Mouse (Mus musculus) forebrain, embryonic 12.5 days (tissue): Measurements from ENCODE around the gene Dst. TPM values are rescaled to one million over a fixed set of nuclear protein-coding genes. Genes with fewer than 3 reads are reported as not detected.

Experiments
- ATAC-seq: fragments of 200-750 bp; cut with Nextera tagmentation; 2 replicates; pipeline ENCODE4 v1.8.0; 2017; ENCODE audit warnings: moderate TSS enrichment; ENCODE audit not compliant: low FRiP score
- H3K27ac ChIP-seq: fragments of 300-500 bp; sonication (generic); 2 replicates; pipeline ENCODE4 v1.5.1; 2016; ENCODE audit warnings: mild to moderate bottlenecking
- H3K27me3 ChIP-seq: fragments of 300-500 bp; sonication (generic); 2 replicates; pipeline ENCODE4 v1.6.1; 2016; ENCODE audit warnings: mild to moderate bottlenecking
- H3K36me3 ChIP-seq: fragments of 300-500 bp; sonication (generic); replicated peaks from 2 replicates; pipeline ENCODE4 v1.6.1; 2016; ENCODE audit warnings: mild to moderate bottlenecking
- H3K4me1 ChIP-seq: fragments of 300-500 bp; sonication (generic); 2 replicates; pipeline ENCODE4 v1.6.1; 2016
- H3K4me2 ChIP-seq: fragments of 300-500 bp; sonication (generic); 2 replicates; pipeline ENCODE4 v1.6.1; 2016; ENCODE audit warnings: mild to moderate bottlenecking, moderate library complexity
- H3K4me3 ChIP-seq: fragments of 300-500 bp; sonication (generic); replicated peaks from 2 replicates; pipeline ENCODE4 v1.5.1; 2016; ENCODE audit warnings: mild to moderate bottlenecking
- H3K9ac ChIP-seq: fragments of 300-500 bp; sonication (generic); 2 replicates; pipeline ENCODE4 v1.6.1; 2016; ENCODE audit warnings: mild to moderate bottlenecking
- H3K9me3 ChIP-seq: fragments of 300-500 bp; sonication (generic); 2 replicates; pipeline ENCODE4 v1.6.1; 2016
- WGBS: fragments of 180-500 bp; shearing (Covaris S2); methylation state at CpG from one replicate; pipeline ENCODE4 v1.1.7; 2016; 5-methylcytosine and 5-hydroxymethylcytosine counted together
- polyA plus RNA-seq: library from polyadenylated mRNA; unstranded; fragments of >200 nt; fragmentation: Nextera tagmentation; extraction: Ambion mirVana; gene quantifications from 2 replicates; pipeline ENCODE4 v1.2.1, GENCODE M21; 2016

Dst gene
- polyA plus RNA-seq, 1 experiment from 2014 or later: 30.8 TPM

DNA sequence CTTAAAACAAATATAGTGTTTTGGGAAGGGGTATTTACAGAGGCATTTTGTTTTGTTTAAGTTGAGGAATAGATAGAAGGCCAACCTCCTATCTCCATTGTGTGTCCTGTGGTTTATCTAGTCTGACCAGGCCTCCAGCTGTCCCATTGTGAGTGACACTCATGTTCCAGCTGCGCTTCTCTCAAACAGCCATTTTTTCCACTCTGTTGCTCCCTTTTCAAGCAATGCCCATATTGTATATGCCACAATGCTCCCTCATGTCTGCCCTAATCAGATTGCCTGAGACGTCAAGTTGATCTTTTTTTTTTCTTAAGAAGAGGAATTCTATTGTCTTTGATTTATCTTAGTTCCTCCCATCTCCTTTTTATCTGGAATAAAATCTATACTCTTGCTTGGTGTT, 308.4 kb downstream of the Dst start:
- 13% methylated on average over 2 of the region's 2 CpGs for WGBS
- no peak overlapping the region for H3K4me2 ChIP-seq
- ATAC-seq: no peak
- peaks cover 43% of the 10 kb centered on the region for H3K36me3 ChIP-seq
- no peaks in the 10 kb centered on the region for H3K27me3 ChIP-seq
- H3K4me1 ChIP-seq: peaks cover 4% of the 10 kb centered on the region; the same call in 1 of the 2 replicates
- no peaks in the 10 kb centered on the region for H3K9me3 ChIP-seq
- H3K9ac ChIP-seq: no peak overlapping the region
- H3K4me3 ChIP-seq: no peak overlapping the region
- H3K27ac ChIP-seq: no peak overlapping the region

- Histone ChIP-seq H3K27me3 (no peaks in the 10 kb centered on the region), H3K9ac (no peak overlapping the region), H3K4me3 (no peak overlapping the region), H3K27ac (no peak overlapping the region), H3K4me2 (no peak overlapping the region), H3K36me3 (peaks cover 29% of the 10 kb centered on the region), H3K9me3 (no peaks in the 10 kb centered on the region), H3K4me1 (no peaks in the 10 kb centered on the region; the same call in 1 of the 2 replicates)
- WGBS: 36% methylated on average over 6 of the region's 6 CpGs
- peak; percentile 77 for ATAC-seq
Observed at GRCm38 (mm10) chr1:34218323-34218722, 310.3 kb downstream of the Dst start.

- H3K9me3 ChIP-seq: no peaks in the 10 kb centered on the region
- no peak overlapping the region for H3K4me3 ChIP-seq
- WGBS: 91% methylated on average over 9 of the region's 9 CpGs
- no peak overlapping the region for H3K9ac ChIP-seq
- no peaks in the 10 kb centered on the region for H3K27me3 ChIP-seq
- ATAC-seq: no peak
- no peaks in the 10 kb centered on the region; the same call in 1 of the 2 replicates for H3K4me1 ChIP-seq
- no peak overlapping the region for H3K4me2 ChIP-seq
- no peak overlapping the region for H3K27ac ChIP-seq
- H3K36me3 ChIP-seq: peaks cover 31% of the 10 kb centered on the region
Observed at GRCm38 (mm10) chr1:34218801-34219200, 310.8 kb downstream of the Dst start.

GRCm38 (mm10) chr1:34220094-34220601, 312.1 kb downstream of the Dst start:
- H3K27ac ChIP-seq: no peak overlapping the region
- no peak overlapping the region for H3K4me3 ChIP-seq
- 85% methylated on average over 11 of the region's 11 CpGs for WGBS
- peaks cover 26% of the 10 kb centered on the region for H3K36me3 ChIP-seq
- no peak overlapping the region for H3K4me2 ChIP-seq
- no peak for ATAC-seq
- H3K4me1 ChIP-seq: no peaks in the 10 kb centered on the region; the same call in 1 of the 2 replicates
- no peak overlapping the region for H3K9ac ChIP-seq
- no peaks in the 10 kb centered on the region for H3K27me3 ChIP-seq
- no peaks in the 10 kb centered on the region for H3K9me3 ChIP-seq

- H3K36me3 ChIP-seq: peaks cover 51% of the 10 kb centered on the region
- no peak overlapping the region for H3K4me3 ChIP-seq
- no peaks in the 10 kb centered on the region for H3K27me3 ChIP-seq
- whole genome bisulfite sequencing: 92% methylated on average over 11 of the region's 11 CpGs
- no peak for ATAC-seq
- no peak overlapping the region for H3K4me2 ChIP-seq
- H3K27ac ChIP-seq: no peak overlapping the region
- H3K9me3 ChIP-seq: no peaks in the 10 kb centered on the region
- H3K4me1 ChIP-seq: no peaks in the 10 kb centered on the region
- no peak overlapping the region for H3K9ac ChIP-seq
Observed at GRCm38 (mm10) chr1:34223866-34224265, 315.8 kb downstream of the Dst start.

- Histone ChIP-seq H3K9ac (no peak overlapping the region), H3K9me3 (no peaks in the 10 kb centered on the region), H3K4me1 (no peaks in the 10 kb centered on the region), H3K4me2 (no peak overlapping the region), H3K4me3 (no peak overlapping the region), H3K36me3 (peaks cover 39% of the 10 kb centered on the region), H3K27me3 (no peaks in the 10 kb centered on the region), H3K27ac (no peak overlapping the region)
- no peak for ATAC-seq
- WGBS: 94% methylated on average over 8 of the region's 8 CpGs
Observed at GRCm38 (mm10) chr1:34227676-34228075, 319.7 kb downstream of the Dst start.

GRCm38 (mm10) chr1:34231041-34231440, 323.0 kb downstream of the Dst start:
- H3K27ac ChIP-seq: no peak overlapping the region
- ATAC-seq: no peak
- WGBS: 81% methylated on average over 2 of the region's 2 CpGs
- no peak overlapping the region for H3K4me3 ChIP-seq
- H3K4me1 ChIP-seq: peaks cover 11% of the 10 kb centered on the region
- peaks cover 18% of the 10 kb centered on the region for H3K36me3 ChIP-seq
- H3K4me2 ChIP-seq: no peak overlapping the region
- no peaks in the 10 kb centered on the region for H3K9me3 ChIP-seq
- no peak overlapping the region for H3K9ac ChIP-seq
- H3K27me3 ChIP-seq: no peaks in the 10 kb centered on the region

GRCm38 (mm10) chr1:34236254-34236723, 328.3 kb downstream of the Dst start:
- Histone ChIP-seq H3K4me3 (peak overlapping the region; percentile 41), H3K36me3 (no peaks in the 10 kb centered on the region), H3K9me3 (no peaks in the 10 kb centered on the region), H3K9ac (peak overlapping the region; percentile 51), H3K27ac (no peak overlapping the region), H3K4me2 (peak overlapping the region; percentile 80), H3K27me3 (peaks cover 15% of the 10 kb centered on the region; the same call in 1 of the 2 replicates), H3K4me1 (peaks cover 44% of the 10 kb centered on the region)
- WGBS: under 1% methylated on average over 28 of the region's 28 CpGs
- ATAC-seq: peak; percentile 76

- no peaks in the 10 kb centered on the region for H3K9me3 ChIP-seq
- H3K4me2 ChIP-seq: peak overlapping the region; percentile 80
- H3K4me3 ChIP-seq: peak overlapping the region; percentile 41
- no peak for ATAC-seq
- peaks cover 15% of the 10 kb centered on the region; the same call in 1 of the 2 replicates for H3K27me3 ChIP-seq
- H3K4me1 ChIP-seq: peaks cover 44% of the 10 kb centered on the region
- 24% methylated on average over 14 of the region's 14 CpGs for WGBS
- no peak overlapping the region for H3K9ac ChIP-seq
- no peaks in the 10 kb centered on the region for H3K36me3 ChIP-seq
- no peak overlapping the region for H3K27ac ChIP-seq
Observed at GRCm38 (mm10) chr1:34237211-34237610, 329.2 kb downstream of the Dst start.

DNA sequence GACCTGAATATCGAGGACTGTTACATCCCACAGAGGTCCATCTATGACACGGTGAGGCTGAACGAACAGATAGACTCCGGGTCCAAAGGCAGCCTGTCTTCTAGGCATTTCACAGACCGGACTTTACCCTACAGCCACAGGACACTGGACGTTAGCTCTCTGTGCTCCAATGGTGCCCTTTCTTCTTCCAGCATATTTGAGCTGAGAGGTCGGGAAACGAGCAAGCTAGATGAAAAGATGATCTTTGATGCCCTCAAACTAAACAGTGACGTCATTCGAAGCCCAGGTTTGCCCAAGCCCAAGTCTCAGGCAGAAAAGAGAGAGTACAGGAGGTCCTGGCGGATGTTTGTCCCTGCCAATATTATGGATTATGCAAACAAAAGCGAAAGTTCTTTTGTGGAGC, 329.7 kb downstream of the Dst start:
- peak overlapping the region; percentile 80 for H3K4me2 ChIP-seq
- H3K27ac ChIP-seq: no peak overlapping the region
- H3K4me3 ChIP-seq: no peak overlapping the region
- no peak overlapping the region for H3K9ac ChIP-seq
- ATAC-seq: no peak
- H3K9me3 ChIP-seq: no peaks in the 10 kb centered on the region
- peaks cover 15% of the 10 kb centered on the region; the same call in 1 of the 2 replicates for H3K27me3 ChIP-seq
- peaks cover 44% of the 10 kb centered on the region for H3K4me1 ChIP-seq
- 42% methylated on average over 12 of the region's 12 CpGs for WGBS
- H3K36me3 ChIP-seq: peaks cover 4% of the 10 kb centered on the region; the same call in 1 of the 2 replicates

GRCm38 (mm10) chr1:34238231-34238630, 330.2 kb downstream of the Dst start:
- peaks cover 42% of the 10 kb centered on the region for H3K4me1 ChIP-seq
- 55% methylated on average over 6 of the region's 6 CpGs for WGBS
- H3K4me2 ChIP-seq: peak overlapping the region; percentile 80; the same call in 1 of the 2 replicates
- no peak overlapping the region for H3K4me3 ChIP-seq
- H3K27ac ChIP-seq: no peak overlapping the region
- H3K36me3 ChIP-seq: peaks cover 9% of the 10 kb centered on the region
- no peaks in the 10 kb centered on the region for H3K9me3 ChIP-seq
- H3K27me3 ChIP-seq: peaks cover 15% of the 10 kb centered on the region; the same call in 1 of the 2 replicates
- no peak for ATAC-seq
- no peak overlapping the region for H3K9ac ChIP-seq

DNA sequence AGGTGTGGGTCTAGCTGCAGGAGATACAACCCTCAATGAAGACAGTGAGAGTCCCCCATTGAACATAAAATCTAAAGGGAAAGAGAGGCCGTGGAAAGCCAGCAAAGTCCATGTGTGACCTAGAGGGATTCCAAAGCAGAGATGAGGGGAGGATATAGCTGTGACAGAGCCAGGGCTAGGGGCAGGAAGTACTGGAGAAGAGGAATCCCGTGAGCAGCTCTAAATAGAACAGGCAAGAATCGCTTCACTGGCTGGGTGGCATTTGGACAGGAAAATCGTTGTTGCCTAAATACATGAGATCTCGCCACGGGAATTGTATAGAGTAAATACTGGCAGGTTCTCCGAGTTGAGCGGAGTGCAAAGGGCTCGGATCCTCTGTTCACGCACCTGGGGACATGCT, 336.7 kb downstream of the Dst start:
- Histone ChIP-seq H3K9me3 (no peaks in the 10 kb centered on the region), H3K27ac (no peak overlapping the region), H3K9ac (no peak overlapping the region), H3K36me3 (peaks cover 24% of the 10 kb centered on the region), H3K27me3 (no peaks in the 10 kb centered on the region), H3K4me1 (no peaks in the 10 kb centered on the region), H3K4me2 (no peak overlapping the region), H3K4me3 (no peak overlapping the region)
- 90% methylated on average over 10 of the region's 10 CpGs for WGBS
- ATAC-seq: no peak

- Histone ChIP-seq H3K27ac (no peak overlapping the region), H3K36me3 (peaks cover 30% of the 10 kb centered on the region), H3K27me3 (no peaks in the 10 kb centered on the region), H3K9ac (no peak overlapping the region), H3K4me3 (no peak overlapping the region), H3K9me3 (no peaks in the 10 kb centered on the region), H3K4me2 (no peak overlapping the region), H3K4me1 (no peaks in the 10 kb centered on the region)
- 91% methylated on average over 15 of the region's 15 CpGs for WGBS
- no peak for ATAC-seq
Observed at GRCm38 (mm10) chr1:34245951-34246641, 338.1 kb downstream of the Dst start.
